Mouse (Mus musculus) lung, adult 2 months (tissue): ENCODE measurements around the gene Pigp.

Experiments used
- CTCF ChIP-seq: fragments of 200-500 bp; IDR thresholded peaks from 2 replicates; pipeline ENCODE4 v1.5.1; 2011; ENCODE audit warnings: mild to moderate bottlenecking, low read length, control low read depth; ENCODE audit not compliant: insufficient read depth
- POLR2A ChIP-seq: fragments of 200-500 bp; IDR thresholded peaks from 2 replicates; pipeline ENCODE4 v1.6.1; 2011; ENCODE audit warnings: low read depth, mild to moderate bottlenecking, control low read depth, low read length, borderline replicate concordance; ENCODE audit errors: extremely low read depth

- no peak for TF ChIP-seq CTCF
- no peak for TF ChIP-seq POLR2A
Measured at GRCm38 (mm10) chr16:94323681-94324080, 48.0 kb downstream of the Pigp start.
